Mouse (Mus musculus) retina, adult 2 months (tissue): ENCODE results near the gene Nptn.

Experiments used
- DNase-seq: peaks from one replicate; pipeline ENCODE4 v3.0.0-alpha.2; 2012; ENCODE audit warnings: low read depth, low spot score

The Nptn gene

DNA sequence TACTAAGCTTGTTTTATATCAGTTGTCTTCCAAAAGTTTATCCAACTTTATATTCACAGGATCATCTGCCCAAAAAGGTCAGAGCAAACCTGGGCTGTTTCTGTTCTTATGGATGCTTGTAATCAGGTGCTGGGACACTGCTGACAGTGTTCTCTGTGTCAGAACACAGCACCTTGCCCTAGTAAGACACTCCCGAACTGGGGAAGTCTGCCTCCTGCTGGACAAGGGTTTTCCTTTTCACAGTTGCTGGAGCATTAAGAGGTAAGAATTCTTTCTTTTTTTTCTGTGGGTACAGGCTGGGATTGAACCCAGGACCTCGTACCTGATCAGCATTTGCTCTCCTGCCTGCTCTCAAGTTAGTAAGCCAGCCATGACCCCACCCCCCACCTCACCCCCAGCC, 74.4 kb downstream of the Nptn start:
- no peak for DNase-seq

DNA sequence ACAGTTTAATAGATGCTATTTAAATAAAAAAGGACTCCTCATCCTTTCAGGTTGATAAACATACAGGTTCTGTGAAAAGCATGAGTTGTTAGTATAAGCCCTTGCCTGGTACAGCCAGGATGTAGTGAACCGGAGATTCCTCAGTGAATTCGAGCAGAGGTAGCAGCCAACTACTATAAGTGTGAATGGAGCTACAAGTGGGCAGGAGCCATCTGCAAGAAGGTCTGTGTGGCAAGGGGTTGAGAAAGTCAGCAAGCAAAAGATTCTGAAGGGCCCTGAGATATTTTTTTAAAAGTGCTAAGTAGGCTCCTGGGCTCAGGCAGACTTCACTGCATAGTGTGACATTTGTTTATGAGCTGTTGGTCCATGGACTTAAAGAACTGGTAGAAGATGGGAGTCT, 74.8 kb downstream of the Nptn start:
- no peak for DNase-seq

DNA sequence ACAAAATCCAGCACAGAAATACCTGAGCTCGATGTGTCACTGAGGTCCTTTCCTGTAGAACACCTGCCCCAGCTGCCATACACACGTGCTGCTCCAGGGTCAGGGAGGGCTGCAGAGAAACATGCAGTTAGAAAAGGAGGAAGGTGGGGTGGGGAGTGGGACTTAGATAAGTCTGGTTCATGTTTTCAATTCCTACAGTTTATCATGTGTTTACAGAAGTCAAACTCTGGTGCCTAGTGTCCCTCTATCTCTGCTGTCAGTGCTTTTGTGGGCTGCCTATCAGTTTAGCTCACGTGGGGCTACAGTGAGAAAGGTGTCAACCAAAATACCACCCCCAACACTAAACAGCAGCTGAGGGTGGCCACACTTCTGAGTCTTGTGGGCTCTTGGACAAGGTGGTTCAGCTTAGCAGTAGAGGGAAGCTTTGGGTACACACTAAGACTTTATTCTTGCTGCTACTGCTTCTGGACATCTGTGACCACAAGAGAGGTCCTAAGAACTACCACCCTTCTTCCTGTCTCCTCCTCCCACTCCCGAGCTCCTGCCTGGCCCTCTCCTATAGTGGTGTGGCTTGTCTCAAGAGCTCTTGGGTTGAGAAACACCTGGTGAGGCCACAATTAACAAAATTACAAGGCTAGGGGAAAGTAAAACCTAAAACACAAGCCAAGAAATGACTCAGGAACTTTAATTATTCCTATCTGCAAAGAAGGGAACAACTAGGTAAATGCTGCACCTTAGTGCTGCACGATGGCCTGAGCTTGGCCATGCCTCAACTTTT, 75.9 kb downstream of the Nptn start:
- no peak for DNase-seq

DNA sequence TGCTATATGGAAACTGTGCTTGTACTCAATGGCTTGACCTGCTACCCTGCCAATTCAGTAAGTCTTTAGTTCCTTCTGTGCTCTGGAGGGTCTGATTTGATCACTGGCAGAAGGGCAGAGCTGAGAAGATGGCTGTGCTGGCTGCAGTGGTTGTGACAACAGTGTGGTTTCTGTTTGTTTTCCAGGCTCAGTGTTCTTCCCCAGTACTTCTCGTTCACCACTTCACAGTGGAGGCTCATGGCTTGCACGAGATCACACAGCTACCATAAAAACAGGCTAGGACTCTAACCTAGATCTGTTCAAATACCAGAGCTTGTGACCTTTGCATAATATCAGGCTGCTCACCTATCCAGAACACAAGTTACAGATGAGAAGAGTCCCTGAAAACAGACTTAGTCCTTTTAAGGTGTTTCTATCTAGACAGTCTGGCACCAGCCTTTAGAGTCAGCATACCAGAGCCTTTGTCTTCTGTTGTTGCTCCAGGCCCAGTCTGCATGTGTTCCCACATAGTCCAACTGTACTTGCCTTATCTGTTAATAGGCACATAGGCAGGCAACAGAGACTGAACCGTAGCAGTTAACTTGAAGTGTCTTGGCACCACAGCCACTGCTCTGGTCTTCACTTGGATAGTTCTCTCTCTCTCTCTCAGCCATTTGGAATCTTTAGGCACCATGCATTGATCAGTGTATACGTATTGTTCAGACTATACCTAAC, 76.7 kb downstream of the Nptn start:
- DNase-seq, result no peak

DNA sequence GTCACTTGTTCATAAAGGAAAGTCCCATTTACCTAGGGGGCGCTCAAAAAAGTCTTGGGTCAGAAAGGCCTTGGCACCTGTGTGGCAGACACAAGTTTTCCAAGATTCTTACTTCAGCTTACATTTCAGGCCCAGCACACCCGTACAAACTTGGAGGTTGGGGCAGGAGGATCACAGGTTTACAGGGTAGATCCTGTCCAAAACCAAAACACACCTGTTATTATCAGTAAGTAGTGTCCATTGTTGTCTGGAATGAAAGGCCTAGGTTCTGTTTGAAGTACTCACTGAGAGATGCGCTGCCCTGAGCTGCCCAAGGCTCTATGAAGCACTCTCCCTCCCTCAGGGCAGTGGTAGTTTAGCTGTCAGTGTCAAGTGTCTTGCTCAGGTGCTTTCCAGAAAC, 77.3 kb downstream of the Nptn start:
- DNase-seq, result no peak

DNA sequence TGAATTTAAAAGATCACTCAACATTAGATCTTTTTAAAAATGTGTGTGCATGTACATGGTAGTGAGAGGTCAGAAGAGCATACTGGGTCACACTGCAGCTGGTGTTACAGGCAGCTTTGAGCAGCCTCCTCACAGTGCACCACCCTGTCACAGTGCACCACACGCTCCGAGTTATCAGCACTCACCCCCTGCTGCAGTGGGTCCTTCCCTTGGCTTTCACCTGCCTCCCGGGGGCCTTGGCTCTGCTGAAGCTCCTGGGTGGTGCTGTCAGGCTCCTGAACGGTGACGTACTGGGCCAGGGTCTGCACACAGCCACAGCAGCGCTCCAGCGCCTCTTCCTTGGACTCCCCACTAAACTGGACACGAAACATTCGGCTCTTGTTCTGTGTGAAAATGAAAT, 77.9 kb downstream of the Nptn start:
- no peak for DNase-seq

DNA sequence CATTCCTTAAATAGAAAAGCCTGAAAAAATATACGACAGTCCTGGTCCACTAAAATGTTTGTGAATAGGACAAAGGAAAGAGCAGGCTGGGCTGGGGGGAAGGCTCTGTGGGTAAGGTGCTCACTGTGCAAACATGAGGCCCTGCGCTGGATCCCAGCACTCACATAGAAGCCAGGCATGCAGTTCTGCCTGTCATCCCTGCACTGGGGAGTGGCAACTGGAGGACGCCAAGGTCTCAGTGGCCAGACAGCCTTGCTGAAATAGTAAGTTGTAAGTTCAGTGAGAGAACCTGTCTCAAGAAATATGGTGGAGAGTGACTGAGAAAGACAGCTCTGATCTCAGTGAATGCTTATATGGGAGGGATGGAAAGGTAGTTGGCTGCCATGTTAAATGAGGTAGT, 78.6 kb downstream of the Nptn start:
- DNase-seq, result no peak

DNA sequence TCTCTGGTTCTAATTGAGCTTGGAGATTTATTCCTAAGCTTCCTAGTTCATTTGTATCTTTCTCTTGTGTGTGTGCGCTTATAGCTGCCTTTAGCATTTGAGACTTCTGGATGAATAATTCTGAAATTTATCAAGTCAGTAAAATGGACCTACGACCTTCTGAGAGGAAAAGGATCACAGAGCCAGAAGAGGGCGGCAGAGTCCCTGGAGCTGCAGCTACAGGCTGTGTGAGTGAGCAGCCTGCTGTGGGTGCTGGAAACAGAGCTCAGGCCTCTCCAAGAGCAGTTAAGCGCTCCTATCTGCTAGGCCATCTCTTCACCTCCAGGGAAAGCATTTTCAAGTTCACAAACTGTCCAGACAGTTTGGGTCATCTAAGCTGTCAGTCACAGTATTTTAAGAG, 80.0 kb downstream of the Nptn start:
- DNase-seq, result no peak

DNA sequence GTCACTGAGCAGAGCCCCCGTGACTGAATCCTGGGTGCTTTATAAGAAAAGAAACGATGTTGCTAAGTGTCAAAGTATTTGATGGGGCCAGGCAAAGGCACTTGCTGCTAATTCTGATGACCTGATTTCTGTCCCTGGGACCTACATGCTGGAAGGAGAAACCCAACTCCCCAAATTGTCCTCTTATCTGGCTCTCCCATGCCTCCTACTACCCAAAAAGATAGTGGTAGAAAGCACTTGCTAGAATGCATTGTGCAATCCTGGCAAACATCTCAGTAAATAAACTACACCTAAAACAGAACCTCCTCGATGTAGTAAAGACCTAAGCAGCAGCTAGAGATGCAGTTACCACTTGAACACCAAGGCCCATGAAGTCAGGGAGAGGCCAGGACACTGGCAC, 80.8 kb downstream of the Nptn start:
- no peak for DNase-seq

DNA sequence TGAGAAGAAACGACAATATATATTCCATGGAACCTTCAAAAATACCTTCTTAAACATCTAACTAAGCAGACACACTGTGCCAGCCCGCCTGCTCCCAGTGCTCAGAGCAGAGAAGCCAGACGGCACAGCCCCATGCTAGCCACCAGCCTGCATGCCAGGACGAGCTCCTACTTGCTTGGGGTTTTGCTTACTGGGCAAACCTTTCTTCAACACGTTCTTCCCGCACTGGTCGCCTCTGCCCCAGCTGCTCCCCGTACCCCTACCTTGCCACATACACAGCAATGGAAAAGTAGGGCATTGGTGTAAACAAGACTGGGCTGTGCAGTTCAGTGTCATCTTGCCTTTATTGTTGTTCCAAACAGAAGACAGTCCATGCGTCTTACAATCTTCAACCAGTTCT, 83.5 kb downstream of the Nptn start:
- DNase-seq, result no peak

DNA sequence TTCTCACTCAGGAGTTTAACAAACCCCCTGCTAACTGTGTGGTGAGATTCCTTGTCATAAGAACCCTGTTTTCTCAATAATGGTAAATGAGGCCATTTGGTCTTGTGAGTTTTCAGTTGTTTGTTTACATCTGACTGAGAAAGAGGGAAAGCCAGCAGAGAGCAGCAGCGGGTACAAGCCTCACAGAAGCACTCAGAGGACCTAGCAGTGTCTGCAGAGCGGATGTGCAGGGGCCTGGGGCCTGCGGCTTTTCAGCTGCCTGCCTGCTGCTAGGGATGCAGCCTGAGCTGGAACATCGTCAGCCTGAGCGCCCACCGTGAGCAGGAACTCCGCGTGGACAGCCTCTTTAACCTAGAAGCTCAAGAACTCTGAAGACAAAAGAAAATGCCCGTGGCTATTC, 84.2 kb downstream of the Nptn start:
- no peak for DNase-seq

DNA sequence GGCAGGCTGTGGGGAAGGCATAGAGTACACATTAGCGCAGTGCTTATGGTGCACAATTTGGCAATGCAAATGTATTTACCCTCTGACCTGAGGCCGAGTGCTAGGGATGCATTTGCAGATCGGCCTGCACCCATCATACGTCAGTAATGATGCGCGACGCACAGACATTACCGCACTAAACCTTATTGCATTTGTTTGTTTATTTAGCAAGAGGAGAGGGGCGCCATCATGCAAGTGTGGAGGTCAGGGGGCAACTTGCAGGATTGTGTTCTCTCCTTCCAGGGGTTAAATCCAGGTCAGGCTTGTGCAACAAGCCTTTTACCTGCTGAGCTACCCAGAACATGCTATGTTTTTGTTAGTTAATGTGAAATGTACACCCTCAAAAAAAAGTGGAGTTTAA, 85.2 kb downstream of the Nptn start:
- DNase-seq, result no peak

DNA sequence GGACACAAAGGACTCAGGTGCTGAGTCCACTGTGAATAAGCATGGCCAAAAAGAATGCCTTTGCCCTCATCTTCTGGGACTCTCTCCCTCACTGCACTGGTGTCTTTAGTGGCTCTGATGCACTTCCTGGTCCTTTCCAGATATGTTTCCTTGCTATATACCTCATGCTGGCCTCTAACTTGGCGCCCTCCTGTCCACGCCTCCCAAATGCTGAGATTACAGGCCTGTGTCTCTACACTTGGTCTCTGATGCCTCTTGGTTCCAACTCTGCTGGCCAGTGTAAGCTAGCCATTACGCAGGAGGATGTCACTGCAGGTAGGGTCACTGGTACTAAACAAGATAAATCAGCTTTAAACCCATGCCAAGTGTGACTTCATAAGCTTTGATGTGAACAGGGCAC, 86.1 kb downstream of the Nptn start:
- no peak for DNase-seq

DNA sequence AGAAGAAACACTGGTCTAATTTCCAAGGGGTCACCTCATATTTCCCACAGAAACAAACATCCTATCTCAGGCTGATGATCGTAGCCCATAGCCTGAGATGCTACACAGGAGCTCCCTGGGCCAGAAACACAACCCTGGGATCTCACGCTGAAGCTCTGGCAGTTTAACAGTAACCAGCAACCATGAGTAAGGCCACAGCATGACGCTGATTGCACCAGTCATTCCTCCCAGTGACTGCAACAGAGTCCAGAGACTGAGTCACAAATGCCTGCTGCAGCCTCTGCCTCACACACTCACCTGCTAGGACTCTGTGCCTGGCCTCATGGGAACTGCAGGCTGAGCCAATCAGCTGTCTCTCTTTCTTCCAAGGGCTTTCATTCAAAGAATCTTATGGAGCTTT, 87.0 kb downstream of the Nptn start:
- no peak for DNase-seq

DNA sequence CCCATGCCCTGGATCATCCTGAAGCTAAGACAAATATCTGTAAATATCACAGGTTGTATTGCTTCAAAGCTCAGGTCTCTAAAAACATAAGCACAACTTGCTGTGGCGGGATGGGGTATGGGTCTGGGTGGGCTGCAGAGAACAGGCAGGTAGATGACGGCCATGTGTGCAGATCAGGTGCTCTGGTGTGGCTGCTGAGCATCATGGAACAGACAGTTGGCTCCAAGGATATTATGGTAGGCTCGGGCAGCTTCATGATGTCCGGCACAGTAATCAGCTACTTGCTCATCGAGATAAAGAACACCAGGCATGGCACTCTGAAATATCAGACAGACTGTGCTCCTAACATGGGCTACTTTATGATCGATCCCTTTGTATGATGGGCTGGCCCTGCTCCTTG, 87.8 kb downstream of the Nptn start:
- DNase-seq, result no peak

DNA sequence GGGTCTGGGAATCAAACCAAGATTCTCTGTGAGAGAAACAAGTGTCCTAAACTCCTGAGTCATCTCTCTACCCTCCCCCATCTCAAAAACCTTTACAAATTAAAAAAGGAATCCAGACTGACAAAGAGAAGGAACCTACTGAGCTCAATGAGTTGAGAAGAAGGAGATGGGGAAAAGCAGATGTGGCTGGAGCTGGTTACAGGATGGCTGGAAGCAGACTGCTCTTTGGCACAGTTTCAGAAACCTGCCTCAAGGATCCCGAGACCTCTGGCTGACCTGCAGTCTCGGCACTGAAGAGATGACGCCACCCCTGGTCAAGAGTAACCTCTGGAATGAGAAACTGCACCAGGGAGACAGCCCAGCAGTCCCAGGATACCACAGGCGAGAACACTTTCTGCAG, 90.4 kb downstream of the Nptn start:
- no peak for DNase-seq

DNA sequence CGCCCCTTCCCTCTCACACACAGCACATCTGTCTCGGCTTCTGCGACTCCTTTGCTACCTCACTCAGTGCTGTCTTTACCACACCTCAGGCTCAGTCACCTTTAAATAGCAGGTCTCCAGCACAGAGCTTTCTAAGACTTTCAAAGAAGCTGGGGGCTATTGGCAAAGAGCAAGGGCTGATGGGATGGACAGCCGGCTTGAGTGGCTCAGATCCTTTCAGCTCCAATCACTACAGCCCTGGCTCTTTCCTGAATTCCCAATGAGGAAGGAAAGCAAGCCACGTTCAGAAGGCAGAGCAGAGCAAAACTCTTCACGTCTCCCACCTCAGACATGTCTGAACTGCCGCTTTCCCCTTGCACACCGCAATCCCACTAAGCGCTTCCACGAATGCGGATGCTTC, 92.7 kb downstream of the Nptn start:
- DNase-seq, result no peak

DNA sequence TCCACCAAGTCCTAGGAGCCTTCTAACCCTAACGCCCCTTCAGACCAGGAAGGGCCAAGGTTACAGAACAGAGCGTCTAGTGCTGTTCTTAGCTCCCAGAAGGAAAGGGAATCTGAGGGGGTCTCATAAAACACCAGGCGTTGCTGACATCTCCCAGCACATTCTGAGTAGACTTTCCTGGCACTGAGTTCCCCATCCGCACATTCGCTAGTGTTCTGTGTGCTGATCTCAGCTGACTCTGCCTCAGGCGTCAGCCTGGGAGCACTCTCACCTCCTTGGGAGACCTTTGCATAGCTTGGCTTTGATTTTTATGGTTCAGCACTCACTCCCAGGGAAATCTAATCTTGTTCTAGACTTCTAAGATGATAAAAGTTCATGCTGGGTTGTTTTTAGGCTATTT, 93.3 kb downstream of the Nptn start:
- DNase-seq, result no peak

DNA sequence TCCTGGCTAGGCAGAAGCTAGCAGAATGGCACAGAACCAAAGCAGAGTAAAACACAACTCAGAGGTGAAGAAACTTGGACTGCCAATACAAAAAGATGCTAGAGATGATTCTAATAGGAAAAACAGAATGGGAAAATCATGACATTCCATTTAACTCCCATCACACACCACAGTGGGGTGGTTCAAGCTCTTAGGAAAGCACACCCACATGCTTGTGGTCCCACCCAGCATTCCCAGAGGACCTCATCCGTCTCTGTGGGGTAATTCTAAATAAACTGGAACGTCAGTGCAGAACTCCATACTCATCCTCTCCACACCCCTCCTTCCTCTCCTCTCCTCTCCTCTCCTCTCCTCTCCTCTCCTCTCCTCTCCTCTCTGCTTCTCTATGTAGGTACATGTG, 99.4 kb downstream of the Nptn start:
- no peak for DNase-seq

DNA sequence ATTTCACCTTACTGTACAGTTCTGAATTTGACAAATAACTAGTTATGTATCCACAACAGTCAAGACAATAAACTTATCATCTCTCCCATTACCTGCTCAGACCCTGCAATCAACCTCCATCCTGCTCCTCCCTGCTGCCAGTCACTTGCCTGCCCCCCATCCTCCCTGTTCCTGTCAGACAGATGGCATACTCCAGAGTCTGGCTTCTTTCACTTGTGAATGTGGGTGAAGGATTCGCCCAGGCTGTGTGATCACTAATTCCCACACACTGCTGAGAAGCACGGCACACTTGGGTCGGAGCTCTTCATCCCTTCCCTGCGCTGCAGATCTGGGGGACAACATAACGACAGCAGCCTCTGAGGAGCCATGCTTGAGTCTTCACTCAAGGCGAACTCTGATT, 100.1 kb downstream of the Nptn start:
- DNase-seq, result no peak

DNA sequence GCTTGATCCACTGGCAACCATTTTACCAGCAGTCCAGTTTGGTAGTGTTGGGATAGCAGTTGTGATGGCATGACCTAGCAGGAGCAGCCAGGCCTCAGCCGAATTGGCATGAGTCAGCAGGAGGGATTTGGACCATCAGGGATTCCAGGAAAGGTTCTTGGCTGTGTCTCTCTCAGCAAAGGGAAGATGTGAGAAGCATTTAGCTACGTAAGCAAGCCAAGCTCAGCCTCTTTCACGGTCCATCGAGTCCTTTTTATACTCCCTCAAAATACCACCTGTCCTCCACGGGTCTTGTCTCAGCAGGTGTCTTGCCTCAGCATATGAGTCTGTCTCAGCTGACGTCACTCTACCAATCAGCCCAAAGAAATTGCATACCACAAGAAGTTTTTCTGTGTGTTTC, 101.3 kb downstream of the Nptn start:
- no peak for DNase-seq

DNA sequence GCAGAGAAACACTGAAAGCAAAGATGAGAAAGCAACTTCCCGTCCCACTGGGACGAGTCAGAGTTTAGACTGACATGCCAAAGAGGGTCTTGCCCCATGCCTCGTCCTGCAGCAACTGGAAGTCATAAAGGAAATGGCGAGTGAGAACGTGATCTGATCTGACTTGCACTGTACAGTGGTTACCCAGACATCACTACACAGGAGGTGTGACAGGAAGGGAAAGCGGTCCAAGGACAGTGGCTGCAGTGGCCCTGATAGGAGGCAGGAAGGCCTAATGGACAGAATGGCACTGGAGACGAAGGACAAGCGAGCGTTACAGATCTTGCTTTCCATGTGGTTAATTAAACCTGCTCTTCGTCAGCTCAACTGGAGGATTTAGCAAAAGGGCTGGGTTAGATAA, 103.2 kb downstream of the Nptn start:
- DNase-seq, result no peak

DNA sequence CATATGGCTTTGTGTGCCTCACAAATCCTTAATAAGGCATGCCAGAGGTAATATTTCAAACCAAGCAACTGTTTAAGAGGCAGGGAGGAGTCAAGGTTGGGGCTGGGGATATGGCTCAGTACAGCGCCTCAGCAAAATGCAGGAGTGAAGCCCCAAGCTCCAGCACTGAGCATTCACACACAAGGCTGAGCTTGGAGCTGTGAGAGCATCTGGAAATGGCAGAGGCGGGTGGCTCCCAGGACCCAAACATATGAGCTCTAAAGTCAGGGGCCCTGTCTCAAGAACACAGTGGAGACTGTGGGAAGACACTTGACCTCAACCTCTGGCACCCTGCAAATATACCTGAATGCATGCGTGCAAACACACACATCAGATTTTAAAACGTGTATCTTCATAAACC, 106.0 kb downstream of the Nptn start:
- no peak for DNase-seq

DNA sequence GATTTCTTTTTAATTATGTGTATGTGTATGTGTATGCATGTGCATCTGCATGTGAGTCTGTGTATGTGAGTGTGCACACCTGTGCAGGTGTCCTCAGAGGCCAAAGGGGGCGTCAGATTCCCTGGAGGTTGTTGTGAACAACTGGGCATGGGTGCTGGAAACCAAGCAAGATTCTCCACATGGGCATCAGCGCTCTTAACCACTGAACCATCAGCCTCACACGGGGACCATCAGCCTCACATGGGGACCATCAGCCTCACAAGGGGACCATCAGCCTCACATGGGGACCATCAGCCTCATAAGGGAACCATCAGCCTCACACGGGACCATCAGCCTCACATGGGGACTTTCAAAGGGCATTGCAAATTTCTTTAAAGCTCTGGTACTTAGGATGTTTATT, 108.7 kb downstream of the Nptn start:
- no peak for DNase-seq
